27 mouse cellular contexts compared by ENCODE assay signal in the genomic region with DNA sequence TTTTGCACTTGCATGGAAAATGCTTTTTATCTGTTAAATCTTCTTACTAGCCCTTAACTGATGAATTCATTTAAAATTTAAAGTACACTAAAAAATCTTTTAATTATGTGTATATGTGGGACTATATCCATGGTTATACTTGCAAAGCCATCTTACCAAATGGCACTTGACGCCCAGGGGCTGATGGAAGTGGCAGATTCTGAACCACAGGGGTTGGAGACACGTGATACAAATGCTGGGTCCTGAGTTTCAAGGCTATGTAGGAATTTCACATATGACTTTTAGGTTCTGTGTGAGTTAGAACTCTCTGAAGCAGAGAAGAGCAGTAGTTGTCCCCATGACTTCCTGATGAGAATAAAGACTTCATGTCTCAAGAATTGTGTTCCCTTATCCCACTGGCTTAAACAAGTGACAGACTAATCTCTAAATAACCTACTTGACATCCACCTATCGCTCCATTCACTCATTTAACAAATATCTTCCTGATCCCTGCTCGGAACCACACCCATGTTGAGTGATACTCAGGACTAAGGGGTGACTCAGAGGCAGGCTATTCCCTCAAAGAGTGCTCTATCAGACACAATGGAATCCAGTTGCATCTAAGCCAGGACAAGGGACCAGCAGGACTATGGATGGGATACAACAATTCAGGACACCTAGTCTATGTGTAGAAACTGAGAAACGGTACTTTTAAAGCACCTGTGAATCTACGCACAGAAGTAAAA. TPM values are rescaled to one million over a fixed set of nuclear protein-coding genes. Genes with fewer than 3 reads are reported as not detected.
"Had no signal": no experiment of that assay in that cellular context is flagged by ENCODE, and none has a peak within 500 bp of the region (broad histone marks: within the 10 kb centered on the region; RNA-seq: fewer than 3 reads in every experiment).

No protein-coding gene starts in this region.

- H3K4me3 ChIP-seq: layer of hippocampus, adult 2 months; limb, embryonic 10.5 days; limb, embryonic 13.5 days; liver, embryonic 13.5 days; megakaryocyte, embryonic 14.5 days; midbrain, embryonic 10.5 days; midbrain, embryonic 13.5 days; myocyte; neural tube, embryonic 13.5 days; stomach, embryonic 15.5 days had no signal

- H3K27me3 ChIP-seq: limb, embryonic 13.5 days; midbrain, embryonic 13.5 days; neural tube, embryonic 13.5 days; stomach, embryonic 15.5 days had no signal

- H3K36me3 ChIP-seq: limb, embryonic 10.5 days; limb, embryonic 13.5 days; liver, embryonic 13.5 days; midbrain, embryonic 10.5 days; midbrain, embryonic 13.5 days; neural tube, embryonic 13.5 days; stomach, embryonic 15.5 days had no signal

- DNase-seq: kidney, adult 2 months; kidney, postnatal 25 days; layer of hippocampus, adult 9-11 months; liver; liver, embryonic 13.5 days; lung, adult 2 months; lung, postnatal 36 days; retina, postnatal 1 day; right cerebral cortex, postnatal 25 days; spleen, adult 18-20 months; thymus, adult 18-20 months; thymus, postnatal 14 days; thymus, postnatal 4 days had no signal

RNA-seq across cellular contexts. Expression of a gene that starts 3.2 kb away (rescaled TPM):
- total RNA-seq: monocyte, adult 5-6 weeks had no signal

RNA-seq across cellular contexts. Expression of a gene that starts 31.2 kb away (rescaled TPM):
- total RNA-seq: monocyte, adult 5-6 weeks; neutrophil, adult 5-6 weeks had no signal

RNA-seq across cellular contexts. Expression of a gene that starts 60.0 kb away (rescaled TPM):
- total RNA-seq: layer of hippocampus, adult 2 months; layer of hippocampus, postnatal 25 days; left cerebral cortex, adult 18-20 months; left cerebral cortex, postnatal 25 days had no signal
- polyA plus RNA-seq: kidney, adult 2 months; limb, embryonic 10.5 days; limb, embryonic 13.5 days; midbrain, embryonic 10.5 days; myocyte had no signal
